Mouse (Mus musculus) left cerebral cortex, postnatal 4 days (tissue): ENCODE measurements around the gene Dnajb11. TPM values are rescaled to one million over a fixed set of nuclear protein-coding genes. Genes with fewer than 3 reads are reported as not detected.
A peak's percentile ranks its signal among the peaks of the same experiment; 100 is the strongest.

Experiments
- DNase-seq: peaks from one replicate; pipeline ENCODE4 v3.0.0-alpha.2; 2022
- intact Hi-C: fragments of 180-260 bp; cut with DNase I; formaldehyde crosslinking; loops from one replicate; pipeline ENCODE4 v1.15.1; 2025
- total RNA-seq, 2 experiments: library from RNA; stranded (reverse); gene quantifications; 2 replicates each; pipeline ENCODE4 v1.2.3; 2021

Gene Dnajb11
- total RNA-seq, 2 experiments from 2014 or later, result 59.3 to 61.4 TPM

- intact Hi-C loops, result no loop called here
- peak; percentile 32 for DNase-seq
Measured at GRCm38 (mm10) chr16:22880900-22881299, 23.3 kb downstream of the Dnajb11 start.

GRCm38 (mm10) chr16:22881487-22881886 is 23.8 kb downstream of the Dnajb11 start:
- no peak for DNase-seq
- intact Hi-C loops, result no loop called here

- intact Hi-C loops, result no loop called here
- DNase-seq, result no peak
Measured at GRCm38 (mm10) chr16:22883441-22883840, 25.8 kb downstream of the Dnajb11 start.

GRCm38 (mm10) chr16:22885356-22885755 is 27.7 kb downstream of the Dnajb11 start:
- no peak for DNase-seq
- intact Hi-C loops, result no loop called here

- intact Hi-C loops, result no loop called here
- no peak for DNase-seq
Measured at GRCm38 (mm10) chr16:22886726-22887125, 29.1 kb downstream of the Dnajb11 start.

GRCm38 (mm10) chr16:22888835-22889234 is 31.2 kb downstream of the Dnajb11 start:
- DNase-seq, result no peak
- intact Hi-C loops, result no loop called here

GRCm38 (mm10) chr16:22889716-22890115 is 32.1 kb downstream of the Dnajb11 start:
- no peak for DNase-seq
- intact Hi-C loops, result no loop called here

- no peak for DNase-seq
- intact Hi-C loops, result no loop called here
Measured at GRCm38 (mm10) chr16:22890683-22891510, 33.3 kb downstream of the Dnajb11 start, which contains the start of gene Ahsg. Gene Ahsg (plus strand): TSS chr16:22891277.

- intact Hi-C loops, result no loop called here
Measured at GRCm38 (mm10) chr16:22891733-22892154, 34.1 kb downstream of the Dnajb11 start.

GRCm38 (mm10) chr16:22894095-22894494 is 36.5 kb downstream of the Dnajb11 start:
- intact Hi-C loops, result no loop called here
- no peak for DNase-seq

More at GRCm38 (mm10) chr16:22891733-22892154, 34.1 kb downstream of the Dnajb11 start:
- no peak for DNase-seq

GRCm38 (mm10) chr16:22896618-22897017 is 39.0 kb downstream of the Dnajb11 start:
- intact Hi-C loops, result no loop called here
- no peak for DNase-seq

GRCm38 (mm10) chr16:22899346-22899745 is 41.7 kb downstream of the Dnajb11 start:
- intact Hi-C loops, result no loop called here

GRCm38 (mm10) chr16:22899866-22900570 is 42.4 kb downstream of the Dnajb11 start:
- intact Hi-C loops, result no loop called here
- DNase-seq, result no peak

More at GRCm38 (mm10) chr16:22899346-22899745, 41.7 kb downstream of the Dnajb11 start:
- DNase-seq, result no peak

- intact Hi-C loops, result no loop called here
- no peak for DNase-seq
Measured at GRCm38 (mm10) chr16:22901326-22901725, 43.7 kb downstream of the Dnajb11 start.

GRCm38 (mm10) chr16:22909290-22909689 is 51.6 kb downstream of the Dnajb11 start:
- DNase-seq, result no peak
- intact Hi-C loops, result no loop called here

GRCm38 (mm10) chr16:22911986-22912385 is 54.3 kb downstream of the Dnajb11 start:
- intact Hi-C loops, result no loop called here
- DNase-seq, result peak; percentile 9

GRCm38 (mm10) chr16:22912886-22913285 is 55.2 kb downstream of the Dnajb11 start:
- intact Hi-C loops, result no loop called here
- no peak for DNase-seq

GRCm38 (mm10) chr16:22914276-22914675 is 56.6 kb downstream of the Dnajb11 start:
- DNase-seq, result no peak
- intact Hi-C loops, result no loop called here

- no peak for DNase-seq
- intact Hi-C loops, result no loop called here
Measured at GRCm38 (mm10) chr16:22918034-22918433, 60.4 kb downstream of the Dnajb11 start, which contains the start of gene Fetub. Gene Fetub (plus strand): TSS chr16:22918334.

- no peak for DNase-seq
- intact Hi-C loops, result no loop called here
Measured at GRCm38 (mm10) chr16:22918664-22919312, 61.1 kb downstream of the Dnajb11 start.
